Mouse (Mus musculus) adrenal gland, adult 2 months (tissue): ENCODE data around the gene Rab38. TPM values are rescaled to one million over a fixed set of nuclear protein-coding genes. Genes with fewer than 3 reads are reported as not detected.

Source experiments
- DNase-seq: peaks from one replicate; pipeline ENCODE4 v3.0.0; 2021
- polyA plus RNA-seq: library from polyadenylated mRNA; depleted of rRNA; stranded (reverse); fragments of >200 nt; gene quantifications from 2 replicates; pipeline ENCODE4 v1.2.3, GENCODE M21; 2012; rRNA removed
- total RNA-seq, 2 experiments: library from RNA; stranded (reverse); gene quantifications; 2 replicates each; pipeline ENCODE4 v1.2.3; 2021

Gene Rab38
- total and polyA plus RNA-seq, 3 experiments, result 0.26 to 0.74 TPM; not detected in 1

GRCm38 (mm10) chr7:88527100-88527671 lies 97.1 kb downstream of the Rab38 start:
- no peak for DNase-seq

DNA sequence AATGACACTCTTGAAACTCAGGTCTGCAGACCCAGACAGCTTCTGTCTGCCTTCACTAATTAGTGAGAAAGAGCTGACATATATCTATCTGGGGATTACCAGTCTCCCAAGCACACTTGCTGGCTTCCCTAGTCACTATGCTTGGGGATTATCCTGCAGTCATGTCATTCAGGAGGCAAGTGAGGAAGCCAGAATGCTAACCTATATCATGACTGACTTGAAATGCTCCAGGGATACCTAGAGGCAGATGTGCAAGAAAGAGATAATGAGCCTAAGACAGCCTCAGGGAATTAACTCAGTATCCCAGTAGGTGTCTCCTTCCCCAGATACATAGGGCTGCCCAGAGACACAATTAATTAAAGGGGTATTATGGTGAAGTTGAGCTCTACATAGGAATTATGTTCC lies 106.1 kb downstream of the Rab38 start:
- no peak for DNase-seq

- DNase-seq, result no peak
These were observed 106.7 kb downstream of the Rab38 start for GRCm38 (mm10) chr7:88536743-88537142.

Other genes starting within 250 kb of the Rab38 start
- 10 to 100 TPM; 30.4 to 36.4 TPM for gene Ctsc, start 152.2 kb upstream of the Rab38 start, total RNA-seq
- gene Ctsc, start 152.2 kb upstream of the Rab38 start, polyA plus RNA-seq, result 45.6 and 63.0 TPM in 2 replicates